Mouse (Mus musculus) neural tube, embryonic 10.5 days (tissue): ENCODE results near the gene Cux2.
A peak's percentile ranks its signal among the peaks of the same experiment; 100 is the strongest.

Experiments used
- DNase-seq: peaks from one replicate; pipeline ENCODE4 v3.0.0-alpha.2; 2017; ENCODE audit warnings: low spot score; ENCODE audit errors: extremely low spot score

Cux2 gene

GRCm38 (mm10) chr5:121838341-121839127, 211.4 kb downstream of the Cux2 start:
- no peak for DNase-seq

- DNase-seq = no peak
Measured at GRCm38 (mm10) chr5:121837441-121838340, 212.2 kb downstream of the Cux2 start, which contains the start of gene Sh2b3. Sh2b3 (minus strand) TSS chr5:121837646.

- peak; percentile 87 for DNase-seq
Measured at GRCm38 (mm10) chr5:121836692-121837415, 213.0 kb downstream of the Cux2 start.

- DNase-seq = no peak
Measured at GRCm38 (mm10) chr5:121835949-121836691, 213.8 kb downstream of the Cux2 start.

GRCm38 (mm10) chr5:121834991-121835747, 214.7 kb downstream of the Cux2 start:
- no peak for DNase-seq

GRCm38 (mm10) chr5:121834241-121834606, 215.7 kb downstream of the Cux2 start:
- no peak for DNase-seq

GRCm38 (mm10) chr5:121833572-121834240, 216.2 kb downstream of the Cux2 start:
- DNase-seq = no peak

- DNase-seq = no peak
Measured at GRCm38 (mm10) chr5:121833159-121833558, 216.7 kb downstream of the Cux2 start.

GRCm38 (mm10) chr5:121832376-121833155, 217.3 kb downstream of the Cux2 start:
- no peak for DNase-seq

GRCm38 (mm10) chr5:121831002-121831601, 218.8 kb downstream of the Cux2 start:
- DNase-seq = no peak

- no peak for DNase-seq
Measured at GRCm38 (mm10) chr5:121828491-121829432, 221.1 kb downstream of the Cux2 start.

GRCm38 (mm10) chr5:121827876-121828275, 222.0 kb downstream of the Cux2 start:
- DNase-seq = no peak

- DNase-seq = no peak
Measured at GRCm38 (mm10) chr5:121825606-121826005, 224.3 kb downstream of the Cux2 start.

- no peak for DNase-seq
Measured at GRCm38 (mm10) chr5:121824121-121824520, 225.8 kb downstream of the Cux2 start.

- no peak for DNase-seq
Measured at GRCm38 (mm10) chr5:121823668-121824067, 226.2 kb downstream of the Cux2 start.

GRCm38 (mm10) chr5:121822786-121823505, 227.0 kb downstream of the Cux2 start:
- DNase-seq = no peak

GRCm38 (mm10) chr5:121821552-121821951, 228.3 kb downstream of the Cux2 start:
- DNase-seq = no peak
